Mouse (Mus musculus) kidney, adult 11 months (tissue): ENCODE measurements around the gene Olfr943.

ENCODE experiments used
- DNase-seq: peaks from one replicate; pipeline ENCODE4 v3.0.0; 2022

Gene Olfr943

DNA sequence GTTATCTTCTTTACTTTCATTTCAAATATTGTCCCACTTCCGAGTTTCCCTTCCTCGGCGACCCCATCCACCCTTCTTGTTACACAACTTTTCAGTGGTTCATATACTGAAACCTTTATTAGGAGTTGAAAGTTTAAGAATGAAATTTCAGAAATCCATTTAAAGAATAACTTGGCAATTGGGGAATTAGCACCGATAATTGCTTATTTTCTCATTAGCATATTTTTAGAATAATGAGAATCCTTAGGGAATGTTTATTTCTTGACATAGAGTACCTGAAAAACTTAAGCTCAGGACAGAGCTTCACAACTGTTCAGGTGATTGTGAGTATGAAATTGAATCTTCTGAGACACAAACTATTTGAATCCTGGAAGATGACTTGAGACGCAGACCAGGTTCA is at the start of gene Olfr943:
Gene Olfr943 (plus strand): TSS at position 301 of the 400 bp plus-strand sequence.
- DNase-seq: no peak

DNA sequence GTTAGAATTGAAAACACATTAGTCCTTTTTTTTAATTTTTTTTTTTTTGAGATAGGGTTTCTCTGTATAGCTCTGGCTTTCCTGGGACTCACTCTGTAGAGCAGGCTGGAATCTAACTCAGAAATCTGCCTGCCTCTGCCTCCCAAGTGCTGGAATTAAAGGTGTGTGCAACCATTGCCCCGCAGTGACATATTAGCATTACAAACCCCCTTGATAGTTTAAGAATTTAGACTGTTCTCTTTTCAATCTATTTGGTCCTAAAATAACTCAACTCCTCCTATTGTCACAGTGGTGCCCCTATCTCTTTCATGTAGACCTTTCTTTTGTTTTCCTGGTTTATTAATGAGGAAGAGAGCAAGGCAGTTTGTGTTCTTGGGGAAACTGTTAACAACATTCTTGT is 38.8 kb upstream of the Olfr943 start:
- DNase-seq: no peak

DNA sequence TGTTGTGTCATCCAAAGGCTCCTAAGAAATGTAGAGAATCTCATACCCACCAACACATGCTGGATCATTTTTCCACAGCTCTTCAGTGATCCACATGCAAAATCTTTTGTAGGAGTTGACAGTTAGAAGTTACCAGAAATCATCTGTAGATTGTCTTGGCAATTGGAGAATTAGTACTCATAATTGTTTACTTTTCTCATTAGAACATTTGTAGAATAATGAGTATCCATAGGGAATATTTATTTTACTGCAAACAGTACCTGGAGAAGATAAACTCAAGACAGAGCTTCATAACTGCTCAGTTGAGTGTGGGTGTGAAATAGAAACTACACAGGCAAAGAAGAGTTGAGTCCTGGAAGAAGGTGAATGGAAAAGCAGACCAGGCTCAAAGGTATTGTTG is 38.3 kb upstream of the Olfr943 start, which contains the start of gene Olfr27:
Gene Olfr27 (plus strand): TSS at position 301 of the 400 bp plus-strand sequence.
- DNase-seq: no peak

DNA sequence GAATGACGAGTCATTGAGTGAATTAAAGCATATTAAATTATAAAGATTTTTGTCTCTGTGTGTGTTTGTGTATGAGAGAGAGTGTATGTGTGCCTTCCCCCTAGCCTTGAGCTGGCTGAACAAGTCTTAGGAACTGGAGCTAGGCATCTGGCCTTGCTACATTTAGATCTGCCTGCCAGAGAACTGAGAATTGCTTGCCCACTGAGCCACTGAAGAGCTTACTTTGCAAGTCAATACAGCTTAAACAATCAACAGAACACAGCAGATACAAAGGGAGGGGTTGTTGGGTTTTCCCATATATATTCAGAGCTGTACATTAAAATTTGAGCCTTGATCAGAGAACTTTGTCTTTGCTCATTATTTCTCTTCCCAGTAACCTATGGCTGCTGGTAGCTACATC is 13.7 kb upstream of the Olfr943 start:
- DNase-seq: no peak

DNA sequence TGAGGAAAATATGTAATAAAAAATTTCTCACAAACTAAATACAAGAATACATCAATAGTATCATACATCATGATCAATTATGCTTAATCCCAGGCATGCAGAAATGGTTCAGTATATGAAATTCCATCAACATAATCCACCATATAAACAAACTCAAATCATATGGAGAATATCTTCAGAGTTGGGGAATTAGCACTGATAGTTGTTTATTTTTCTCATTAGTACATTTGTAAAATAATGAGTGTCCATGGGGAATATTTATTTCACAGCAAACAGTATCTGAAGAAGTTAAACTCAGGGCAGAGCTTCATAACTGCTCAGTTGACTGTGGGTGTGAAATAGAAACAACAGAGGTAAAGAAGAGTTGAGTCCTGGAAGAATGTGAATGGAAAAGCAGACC is 35.5 kb downstream of the Olfr943 start, which contains the start of gene Olfr944:
Gene Olfr944 (plus strand): TSS at position 301 of the 400 bp plus-strand sequence.
- no peak for DNase-seq
